Mouse (Mus musculus) heart, postnatal 0 days (tissue): ENCODE data around the gene B3galt1.

Experiments used
- CTCF ChIP-seq: IDR thresholded peaks from 2 replicates; pipeline ENCODE4 v1.5.1; 2016; ENCODE audit warnings: antibody characterized with exemption, control low read depth, low read depth
- EP300 ChIP-seq: IDR thresholded peaks from 2 replicates; pipeline ENCODE4 v1.6.1; 2016; ENCODE audit warnings: antibody characterized with exemption, low read depth

- TF ChIP-seq CTCF (no peak), EP300 (no peak)
Measured at GRCm38 (mm10) chr2:68159751-68160150, 594.1 kb downstream of the B3galt1 start.
